Mouse (Mus musculus): Measurements from ENCODE around the gene Ccer2.
A peak's percentile ranks its signal among the peaks of the same experiment; 100 is the strongest.

Ccer2 gene

GRCm38 (mm10) chr7:28749935-28750334 is 6.0 kb upstream of the Ccer2 start:
- DNase-seq (ENCODE audit: low read depth, low spot score) = no peak

- DNase-seq (ENCODE audit: low read depth, low spot score) = no peak
Measured at GRCm38 (mm10) chr7:28758623-28759022, 2.6 kb downstream of the Ccer2 start.

GRCm38 (mm10) chr7:28761907-28762306 is 5.9 kb downstream of the Ccer2 start:
- DNase-seq (ENCODE audit: low read depth, low spot score) = no peak

GRCm38 (mm10) chr7:28765211-28765610 is 9.2 kb downstream of the Ccer2 start:
- DNase-seq (ENCODE audit: low read depth, low spot score) = no peak

- DNase-seq (ENCODE audit: low read depth, low spot score) = peak; percentile 98
Measured at GRCm38 (mm10) chr7:28766173-28766879, 10.4 kb downstream of the Ccer2 start, which contains the start of gene Sirt2. Gene Sirt2, plus strand, starts transcription at chr7:28766735.

GRCm38 (mm10) chr7:28766910-28767309 is 10.9 kb downstream of the Ccer2 start:
- DNase-seq (ENCODE audit: low read depth, low spot score) = no peak

GRCm38 (mm10) chr7:28767462-28767965 is 11.5 kb downstream of the Ccer2 start, which contains the start of gene Nfkbib:
Gene Nfkbib, minus strand, starts transcription at chr7:28767512.
- peak; percentile 33 for DNase-seq (ENCODE audit: low read depth, low spot score)

- DNase-seq (ENCODE audit: low read depth, low spot score) = no peak
Measured at GRCm38 (mm10) chr7:28769414-28769958, 13.5 kb downstream of the Ccer2 start.

GRCm38 (mm10) chr7:28770309-28770708 is 14.3 kb downstream of the Ccer2 start:
- no peak for DNase-seq (ENCODE audit: low read depth, low spot score)

- no peak for DNase-seq (ENCODE audit: low read depth, low spot score)
Measured at GRCm38 (mm10) chr7:28771867-28772266, 15.9 kb downstream of the Ccer2 start.

- no peak for DNase-seq (ENCODE audit: low read depth, low spot score)
Measured at GRCm38 (mm10) chr7:28773163-28773562, 17.2 kb downstream of the Ccer2 start.

- no peak for DNase-seq (ENCODE audit: low read depth, low spot score)
Measured at GRCm38 (mm10) chr7:28774164-28774563, 18.2 kb downstream of the Ccer2 start.

- no peak for DNase-seq (ENCODE audit: low read depth, low spot score)
Measured at GRCm38 (mm10) chr7:28775129-28775528, 19.2 kb downstream of the Ccer2 start.

GRCm38 (mm10) chr7:28778825-28779224 is 22.9 kb downstream of the Ccer2 start:
- no peak for DNase-seq (ENCODE audit: low read depth, low spot score)

GRCm38 (mm10) chr7:28780067-28780658 is 24.2 kb downstream of the Ccer2 start:
- peak; percentile 88 for DNase-seq (ENCODE audit: low read depth, low spot score)

- DNase-seq (ENCODE audit: low read depth, low spot score) = no peak
Measured at GRCm38 (mm10) chr7:28780857-28781256, 24.9 kb downstream of the Ccer2 start.

- no peak for DNase-seq (ENCODE audit: low read depth, low spot score)
Measured at GRCm38 (mm10) chr7:28781261-28781663, 25.3 kb downstream of the Ccer2 start.

GRCm38 (mm10) chr7:28785161-28785560 is 29.2 kb downstream of the Ccer2 start:
- DNase-seq (ENCODE audit: low read depth, low spot score) = no peak

GRCm38 (mm10) chr7:28787884-28788283 is 31.9 kb downstream of the Ccer2 start:
- no peak for DNase-seq (ENCODE audit: low read depth, low spot score)

- no peak for DNase-seq (ENCODE audit: low read depth, low spot score)
Measured at GRCm38 (mm10) chr7:28788307-28789195, 32.6 kb downstream of the Ccer2 start, which contains the start of gene Rinl. Gene Rinl, plus strand, starts transcription at chr7:28788969.

- no peak for DNase-seq (ENCODE audit: low read depth, low spot score)
Measured at GRCm38 (mm10) chr7:28789235-28789634, 33.3 kb downstream of the Ccer2 start.

Data from retina, adult 2 months (tissue).